Mouse (Mus musculus): Measurements from ENCODE around the gene Gm20662.

Gene Gm20662

GRCm38 (mm10) chr9:107996049-107996448, at the start of gene Gm20662:
TSS of gene Gm20662 (plus strand) at chr9:107996349.
- no peak for ATAC-seq (ENCODE audit: insufficient number of reproducible peaks, low FRiP score, low TSS enrichment)

DNA sequence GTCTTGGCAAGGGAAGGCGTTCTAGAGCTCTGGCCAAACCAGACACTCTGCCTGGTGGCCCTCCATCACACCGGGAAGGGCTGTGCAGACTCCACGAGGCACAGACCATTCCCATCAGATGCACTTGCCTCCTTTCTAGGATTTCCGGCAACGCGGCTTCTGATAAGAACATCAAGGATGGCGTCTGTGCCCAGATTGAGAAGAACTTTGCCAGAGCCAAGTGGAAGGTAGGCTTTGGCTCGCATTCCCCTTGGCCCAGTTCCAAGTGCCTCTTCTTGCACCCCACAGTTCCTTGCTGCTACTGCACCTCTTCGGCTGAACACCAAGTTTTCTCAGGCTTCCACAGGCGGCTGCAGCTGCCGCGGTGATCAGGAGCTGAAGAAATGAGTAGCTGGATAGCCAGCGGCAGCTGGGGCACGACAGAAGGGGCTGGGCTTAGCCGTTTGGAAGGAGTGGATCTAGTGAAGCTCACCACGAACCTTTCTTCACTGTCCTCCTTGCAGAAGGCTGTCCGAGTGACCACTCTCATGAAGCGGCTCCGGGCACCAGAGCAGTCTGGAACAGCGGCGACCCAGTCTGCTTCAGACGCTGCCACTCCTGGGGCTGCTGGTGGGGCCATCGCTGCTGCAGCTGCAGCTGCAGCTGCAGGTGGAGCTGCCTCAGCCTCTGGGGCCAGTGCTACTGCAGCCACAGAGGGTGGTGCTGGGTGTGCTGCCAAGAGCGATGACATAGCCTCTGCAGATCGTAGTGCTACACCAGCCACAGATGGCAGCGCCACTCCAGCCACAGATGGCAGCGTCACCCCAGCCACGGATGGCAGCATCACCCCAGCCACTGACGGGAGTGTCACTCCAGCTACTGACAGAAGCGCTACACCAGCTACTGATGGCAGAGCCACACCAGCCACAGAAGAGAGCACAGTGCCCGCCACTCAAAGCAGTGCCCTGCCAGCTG, 48.6 kb upstream of the Gm20662 start:
- 0 out of 2 replicates have a peak, but pooled peaks have one; percentile 17 for ATAC-seq (ENCODE audit: insufficient number of reproducible peaks, low FRiP score, low TSS enrichment)

DNA sequence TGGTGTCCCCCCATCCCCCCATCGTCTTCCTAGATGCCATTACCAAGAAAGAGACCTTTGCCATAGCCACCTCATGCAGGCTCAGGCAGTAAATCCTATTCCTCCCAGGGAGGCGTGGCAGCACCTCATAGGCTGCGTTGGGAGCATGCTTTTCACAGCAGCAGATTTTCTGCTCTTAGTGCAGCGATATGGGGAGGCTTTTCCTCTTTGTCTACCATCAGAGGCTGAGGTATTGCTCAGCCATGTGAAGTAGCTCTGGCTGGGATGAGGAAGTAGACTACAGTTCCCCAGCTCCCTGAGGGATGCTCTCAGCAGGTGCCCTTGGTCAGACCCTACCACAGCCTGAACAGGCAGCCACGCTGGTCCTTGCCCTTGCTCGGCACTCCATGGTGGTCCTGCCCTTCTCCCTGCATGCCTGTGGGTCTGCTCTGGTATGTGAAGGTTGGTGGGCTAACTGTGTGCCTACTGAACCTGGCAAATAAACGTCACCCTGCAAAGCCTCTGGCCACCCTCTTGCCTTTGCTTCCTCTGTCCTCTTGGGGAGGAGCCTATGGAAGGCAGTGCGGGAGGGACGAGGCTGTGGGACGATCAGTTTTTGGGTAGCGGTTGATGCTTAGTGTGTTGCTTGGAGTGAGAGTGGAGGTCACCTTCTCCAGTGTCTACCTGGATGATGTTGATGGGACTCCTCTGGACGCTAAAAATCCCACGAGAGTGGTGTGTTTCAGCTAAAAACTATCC, 46.8 kb upstream of the Gm20662 start:
- no peak for ATAC-seq (ENCODE audit: insufficient number of reproducible peaks, low FRiP score, low TSS enrichment)

DNA sequence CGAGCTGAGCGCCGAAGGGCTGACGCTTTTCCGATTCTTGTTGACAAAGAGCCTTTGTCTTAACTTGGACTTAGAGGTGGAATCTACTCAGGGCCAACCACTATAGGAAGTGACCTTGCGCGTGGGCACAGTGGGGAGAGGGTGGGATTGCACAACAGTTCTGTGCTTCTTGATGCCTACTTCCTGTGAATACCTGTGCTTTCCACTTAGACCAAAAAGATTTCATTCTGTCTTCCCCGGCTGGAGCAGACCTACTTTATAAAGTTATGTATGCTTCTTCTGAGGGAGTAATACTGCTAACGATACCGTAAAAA, 46.3 kb upstream of the Gm20662 start, which contains the start of gene Traip:
Gene Traip (plus strand): TSS at position 215 of the 314 bp plus-strand sequence.
- ATAC-seq (ENCODE audit: insufficient number of reproducible peaks, low FRiP score, low TSS enrichment) = no peak

- peak; percentile 85 for ATAC-seq (ENCODE audit: insufficient number of reproducible peaks, low FRiP score, low TSS enrichment)
These were observed 45.4 kb upstream of the Gm20662 start for GRCm38 (mm10) chr9:107950460-107951355.

DNA sequence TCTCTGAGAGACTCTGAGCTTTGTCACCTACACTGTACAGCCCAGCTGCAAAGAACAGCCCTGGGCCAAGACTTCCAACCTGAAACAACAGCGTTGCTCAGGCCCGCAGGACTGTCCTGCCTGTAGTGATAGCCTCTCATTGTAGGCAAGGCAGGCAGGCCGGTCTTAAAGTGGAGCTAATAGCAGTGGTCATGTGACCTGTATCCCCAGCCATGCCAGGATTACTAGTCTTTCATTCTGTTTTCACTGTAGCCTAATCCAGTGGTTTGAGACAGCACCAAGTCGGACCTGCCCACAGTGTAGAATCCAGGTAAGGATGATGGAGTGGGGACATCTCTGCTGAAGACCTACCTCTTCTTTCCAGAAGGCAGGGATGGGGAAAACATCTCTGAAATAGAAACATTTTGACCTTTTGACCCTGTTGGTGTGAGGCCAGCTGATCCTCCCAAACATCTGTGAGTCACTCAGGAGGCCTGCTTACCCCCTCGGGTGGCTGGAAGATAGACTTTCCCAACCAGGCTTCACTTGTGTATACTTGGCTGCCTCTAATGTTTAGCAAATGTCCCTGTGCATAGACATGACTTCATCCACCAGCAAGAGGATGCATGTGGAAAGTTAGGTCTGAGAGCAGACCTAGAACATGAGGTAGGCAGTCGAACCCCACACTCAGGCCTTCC, 40.4 kb upstream of the Gm20662 start:
- ATAC-seq (ENCODE audit: insufficient number of reproducible peaks, low FRiP score, low TSS enrichment) = no peak

DNA sequence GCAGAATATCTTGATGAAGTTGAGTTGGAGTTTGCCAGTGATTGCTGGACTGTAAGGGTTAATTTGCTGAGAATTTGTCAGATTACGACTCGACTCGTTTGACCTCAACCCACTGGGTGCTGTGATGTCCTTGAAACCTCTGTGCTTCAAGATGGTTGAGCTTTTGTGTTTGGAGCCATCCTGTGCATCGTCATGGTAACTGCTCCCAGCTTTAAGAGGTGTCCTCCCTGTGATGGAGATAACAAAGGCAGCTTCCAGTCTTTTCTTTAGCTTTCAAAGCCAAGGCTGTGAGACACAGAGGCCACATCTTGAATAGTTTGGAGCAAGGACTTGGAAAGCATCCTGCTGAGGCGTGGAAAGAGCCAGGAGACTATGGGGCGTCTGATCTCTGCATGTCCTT, 39.0 kb upstream of the Gm20662 start:
- ATAC-seq (ENCODE audit: insufficient number of reproducible peaks, low FRiP score, low TSS enrichment) = no peak

GRCm38 (mm10) chr9:107959896-107960295, 36.3 kb upstream of the Gm20662 start:
- ATAC-seq (ENCODE audit: insufficient number of reproducible peaks, low FRiP score, low TSS enrichment) = no peak

- no peak for ATAC-seq (ENCODE audit: insufficient number of reproducible peaks, low FRiP score, low TSS enrichment)
These were observed 35.2 kb upstream of the Gm20662 start for GRCm38 (mm10) chr9:107960928-107961327.

GRCm38 (mm10) chr9:107961351-107961762, 34.8 kb upstream of the Gm20662 start:
- no peak for ATAC-seq (ENCODE audit: insufficient number of reproducible peaks, low FRiP score, low TSS enrichment)

DNA sequence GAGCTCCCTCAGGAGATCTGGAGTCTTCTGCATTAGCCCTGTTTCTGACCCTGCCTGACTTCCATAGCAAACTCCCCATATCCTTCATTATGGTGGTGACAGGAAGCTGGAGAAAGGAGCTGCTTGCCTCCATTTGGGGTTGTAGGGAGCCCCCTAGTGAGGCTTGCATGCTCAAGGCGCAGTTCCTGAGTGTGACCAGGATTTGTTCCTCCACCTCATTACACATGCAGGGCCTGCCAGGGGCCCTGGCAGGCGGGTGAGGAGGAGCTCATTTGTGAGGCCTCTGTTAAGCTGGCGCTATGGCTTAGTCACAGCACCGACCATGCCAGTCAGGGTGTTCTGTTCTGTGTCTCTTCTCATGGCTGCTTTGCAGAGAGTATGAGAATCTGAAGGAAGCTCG, 34.3 kb upstream of the Gm20662 start:
- ATAC-seq (ENCODE audit: insufficient number of reproducible peaks, low FRiP score, low TSS enrichment) = no peak

- no peak for ATAC-seq (ENCODE audit: insufficient number of reproducible peaks, low FRiP score, low TSS enrichment)
These were observed 33.2 kb upstream of the Gm20662 start for GRCm38 (mm10) chr9:107962916-107963315.

DNA sequence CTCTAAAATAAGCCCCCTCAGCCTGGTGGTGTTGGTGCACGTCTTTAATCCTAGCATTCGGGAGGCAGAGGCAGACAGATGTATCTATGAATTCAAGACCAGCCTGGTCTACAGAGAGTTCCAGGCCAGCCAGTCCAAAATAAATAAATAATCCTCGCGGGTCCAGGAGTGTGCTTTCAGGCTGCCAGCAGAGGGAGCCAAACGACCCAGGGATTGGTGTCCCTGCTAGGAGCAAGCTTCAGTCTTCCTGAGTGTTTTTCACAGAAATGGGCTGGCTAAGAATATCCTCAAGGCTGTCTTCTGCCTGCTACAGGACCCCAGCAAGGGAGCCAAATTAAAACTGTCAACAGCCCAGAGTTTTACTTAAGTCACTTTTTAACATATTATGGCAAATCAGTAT, 32.4 kb upstream of the Gm20662 start:
- ATAC-seq (ENCODE audit: insufficient number of reproducible peaks, low FRiP score, low TSS enrichment) = 0 out of 2 replicates have a peak, but pooled peaks have one; percentile 58

GRCm38 (mm10) chr9:107964681-107965080, 31.5 kb upstream of the Gm20662 start:
- ATAC-seq (ENCODE audit: insufficient number of reproducible peaks, low FRiP score, low TSS enrichment) = no peak

DNA sequence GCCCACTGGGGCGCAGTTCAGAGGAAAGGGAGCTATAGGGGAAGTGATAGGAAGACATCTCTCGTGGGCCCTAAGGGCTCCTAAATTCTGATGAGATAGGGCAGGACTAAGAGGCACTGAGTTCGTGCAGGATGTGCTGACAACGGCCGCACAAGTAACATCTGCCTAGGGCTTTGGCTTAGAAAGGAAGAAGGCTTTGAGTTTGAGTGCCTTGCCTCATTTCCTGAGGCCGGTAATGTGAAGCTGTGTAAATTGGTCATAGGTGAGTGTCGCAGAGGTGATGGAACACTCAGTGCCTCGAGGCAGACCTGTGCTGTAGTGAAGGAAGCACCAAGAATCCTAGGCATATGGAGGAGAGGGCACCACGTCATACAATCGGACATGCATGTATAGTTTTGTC, 29.5 kb upstream of the Gm20662 start:
- no peak for ATAC-seq (ENCODE audit: insufficient number of reproducible peaks, low FRiP score, low TSS enrichment)

GRCm38 (mm10) chr9:107967437-107967836, 28.7 kb upstream of the Gm20662 start:
- no peak for ATAC-seq (ENCODE audit: insufficient number of reproducible peaks, low FRiP score, low TSS enrichment)

GRCm38 (mm10) chr9:107968531-107968930, 27.6 kb upstream of the Gm20662 start:
- ATAC-seq (ENCODE audit: insufficient number of reproducible peaks, low FRiP score, low TSS enrichment) = no peak

- no peak for ATAC-seq (ENCODE audit: insufficient number of reproducible peaks, low FRiP score, low TSS enrichment)
These were observed 25.8 kb upstream of the Gm20662 start for GRCm38 (mm10) chr9:107970311-107970710.

DNA sequence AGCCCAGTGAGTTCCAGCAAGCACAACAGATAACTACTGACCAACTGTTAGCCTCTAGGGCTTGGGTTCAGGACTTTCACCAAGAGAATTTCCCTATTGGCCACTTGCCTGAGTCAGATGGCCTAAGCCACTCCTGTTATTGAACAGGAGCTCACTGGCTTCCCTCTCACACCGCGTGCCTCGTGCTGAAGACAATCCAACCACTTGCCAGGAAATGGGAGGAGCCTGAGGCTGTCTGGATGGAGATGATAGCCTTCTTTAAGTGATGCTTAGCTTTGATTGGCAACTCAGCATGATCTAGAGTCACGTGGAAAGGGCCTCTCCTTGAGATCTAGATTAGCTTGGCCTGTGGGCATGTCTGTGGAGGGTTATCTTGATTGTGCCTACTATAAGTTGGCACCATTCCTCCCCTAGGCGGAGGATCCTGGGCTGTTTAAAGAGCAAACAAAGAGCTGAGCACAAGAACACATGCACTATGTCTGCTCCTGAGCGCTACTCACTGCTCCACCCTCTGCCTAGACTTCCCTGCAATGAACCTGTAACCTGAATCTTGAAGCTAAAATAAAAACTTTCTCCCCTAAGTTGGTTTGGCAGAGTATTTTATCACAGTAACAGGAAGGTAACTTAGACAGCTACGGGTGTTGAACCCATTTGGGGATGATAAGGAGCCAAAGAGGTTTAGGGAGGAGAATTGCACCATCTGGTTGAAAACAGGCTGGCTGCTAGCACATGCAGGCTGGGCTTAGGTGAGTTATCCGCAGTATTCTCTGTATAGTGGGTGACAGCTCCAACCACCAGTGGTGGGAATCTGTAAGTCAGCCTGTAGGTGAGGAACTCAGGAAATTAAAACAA, 24.2 kb upstream of the Gm20662 start:
- no peak for ATAC-seq (ENCODE audit: insufficient number of reproducible peaks, low FRiP score, low TSS enrichment)

Measured in cerebellum, adult (tissue).